Mouse (Mus musculus) myocyte (in vitro differentiated cells): ENCODE results near the gene Mysm1.

Source experiments
- CEBPB ChIP-seq: IDR thresholded peaks from 2 replicates; pipeline ENCODE4 v1.6.1; 2011; ENCODE audit warnings: mild to moderate bottlenecking, moderate library complexity; ENCODE audit not compliant: poor library complexity, insufficient read depth, severe bottlenecking
- E2F4 ChIP-seq: IDR thresholded peaks from one replicate; pipeline ENCODE4 v1.6.1; 2011; ENCODE audit warnings: mild to moderate bottlenecking, control low read depth, moderate library complexity; ENCODE audit not compliant: insufficient read depth
- MAX ChIP-seq: IDR thresholded peaks from one replicate; pipeline ENCODE4 v1.6.1; 2011; ENCODE audit warnings: low read depth, mild to moderate bottlenecking, control low read depth
- POLR2A ChIP-seq: IDR thresholded peaks from one replicate; pipeline ENCODE4 v1.6.1; 2011; ENCODE audit warnings: low read depth, mild to moderate bottlenecking, control low read depth, moderate library complexity; ENCODE audit not compliant: insufficient read length
- REST ChIP-seq: IDR thresholded peaks from one replicate; pipeline ENCODE4 v1.6.1; 2011; ENCODE audit warnings: mild to moderate bottlenecking, control low read depth, moderate library complexity; ENCODE audit not compliant: insufficient read depth, insufficient read length
- SRF ChIP-seq: IDR thresholded peaks from one replicate; pipeline ENCODE4 v1.6.1; 2011; ENCODE audit warnings: low read depth; ENCODE audit not compliant: control insufficient read depth, insufficient read length
- TCF12 ChIP-seq: IDR thresholded peaks from one replicate; pipeline ENCODE4 v1.6.1; 2011; ENCODE audit warnings: mild to moderate bottlenecking, control low read depth; ENCODE audit not compliant: poor library complexity, insufficient read depth, severe bottlenecking
- USF1 ChIP-seq: IDR thresholded peaks from one replicate; pipeline ENCODE4 v1.6.1; 2011; ENCODE audit warnings: low read depth, mild to moderate bottlenecking, control low read depth, moderate library complexity

- TF ChIP-seq CEBPB, result no peak
- TF ChIP-seq POLR2A, result no peak
- no peak for TF ChIP-seq USF1
- TF ChIP-seq REST, result no peak
- no peak for TF ChIP-seq E2F4
- TF ChIP-seq TCF12, result no peak
- no peak for TF ChIP-seq SRF
- TF ChIP-seq MAX, result no peak
Measured at GRCm38 (mm10) chr4:95025847-95026600, 47.1 kb upstream of the Mysm1 start.
